ENCODE assay signal across 31 mouse cellular contexts in genomic region chr10:107698716-107699115, GRCm38 (mm10). TPM values are rescaled to one million over a fixed set of nuclear protein-coding genes. Genes with fewer than 3 reads are reported as not detected.
"Had no signal": no experiment of that assay in that cellular context is flagged by ENCODE, and none has a peak within 500 bp of the region (broad histone marks: within the 10 kb centered on the region; RNA-seq: fewer than 3 reads in every experiment).

No protein-coding gene starts in this region.

- H3K36me3 ChIP-seq: limb, embryonic 10.5 days; limb, embryonic 12.5 days; limb, embryonic 13.5 days; limb, embryonic 15.5 days; liver, embryonic 12.5 days; liver, embryonic 13.5 days; liver, embryonic 15.5 days; lung, embryonic 15.5 days; midbrain, embryonic 10.5 days; midbrain, embryonic 12.5 days; midbrain, embryonic 13.5 days; midbrain, embryonic 15.5 days; neural tube, embryonic 12.5 days had no signal

- H3K4me3 ChIP-seq: left cerebral cortex, adult 2 months; limb, embryonic 10.5 days; limb, embryonic 12.5 days; limb, embryonic 13.5 days; limb, embryonic 15.5 days; liver, embryonic 12.5 days; liver, embryonic 13.5 days; liver, embryonic 15.5 days; lung, embryonic 15.5 days; megakaryocyte, embryonic 14.5 days; midbrain, embryonic 10.5 days; midbrain, embryonic 12.5 days; midbrain, embryonic 13.5 days; midbrain, embryonic 15.5 days; myocyte; neural tube, embryonic 12.5 days had no signal

- DNase-seq: left cerebral cortex, postnatal 4 days; liver; liver, embryonic 13.5 days; liver, postnatal 0 days; lung, adult 18-20 months; lung, embryonic 14.5 days; lung, postnatal 10 days; lung, postnatal 36 days; lung, postnatal 4 days; midbrain, embryonic 14.5 days had no signal

- H3K4me1 ChIP-seq: limb, embryonic 10.5 days; limb, embryonic 12.5 days; limb, embryonic 13.5 days; limb, embryonic 15.5 days; liver, embryonic 12.5 days; liver, embryonic 13.5 days; liver, embryonic 15.5 days; lung, embryonic 15.5 days; megakaryocyte, embryonic 14.5 days; midbrain, embryonic 10.5 days; midbrain, embryonic 12.5 days; midbrain, embryonic 13.5 days; midbrain, embryonic 15.5 days; neural tube, embryonic 12.5 days had no signal

- H3K27me3 ChIP-seq: limb, embryonic 12.5 days; limb, embryonic 13.5 days; limb, embryonic 15.5 days; liver, embryonic 12.5 days; liver, embryonic 13.5 days; liver, embryonic 15.5 days; lung, embryonic 15.5 days; megakaryocyte, embryonic 14.5 days; midbrain, embryonic 12.5 days; midbrain, embryonic 13.5 days; midbrain, embryonic 15.5 days; neural tube, embryonic 12.5 days had no signal

- H3K4me2 ChIP-seq: limb, embryonic 12.5 days; limb, embryonic 13.5 days; limb, embryonic 15.5 days; liver, embryonic 11.5 days; liver, embryonic 12.5 days; liver, embryonic 13.5 days; liver, embryonic 15.5 days; lung, embryonic 14.5 days; lung, embryonic 15.5 days; midbrain, embryonic 11.5 days; midbrain, embryonic 12.5 days; midbrain, embryonic 13.5 days; midbrain, embryonic 15.5 days; neural tube, embryonic 12.5 days had no signal

- H3K9me3 ChIP-seq: limb, embryonic 10.5 days; limb, embryonic 12.5 days; limb, embryonic 13.5 days; limb, embryonic 15.5 days; liver, embryonic 12.5 days; liver, embryonic 13.5 days; liver, embryonic 15.5 days; lung, embryonic 15.5 days; megakaryocyte, embryonic 14.5 days; midbrain, embryonic 10.5 days; midbrain, embryonic 12.5 days; midbrain, embryonic 13.5 days; midbrain, embryonic 15.5 days; neural tube, embryonic 12.5 days had no signal

- H3K9ac ChIP-seq: limb, embryonic 12.5 days; limb, embryonic 13.5 days; limb, embryonic 15.5 days; liver, embryonic 12.5 days; liver, embryonic 13.5 days; liver, embryonic 14.5 days; liver, embryonic 15.5 days; liver, postnatal 0 days; lung, embryonic 14.5 days; lung, embryonic 15.5 days; midbrain, embryonic 12.5 days; midbrain, embryonic 13.5 days; midbrain, embryonic 15.5 days; neural tube, embryonic 12.5 days had no signal

- H3K27ac ChIP-seq: left cerebral cortex, adult 2 months; limb, embryonic 10.5 days; limb, embryonic 12.5 days; limb, embryonic 13.5 days; limb, embryonic 15.5 days; liver, embryonic 12.5 days; liver, embryonic 13.5 days; liver, embryonic 14.5 days; liver, embryonic 15.5 days; lung, embryonic 15.5 days; macrophage; midbrain, embryonic 10.5 days; midbrain, embryonic 12.5 days; midbrain, embryonic 13.5 days; midbrain, embryonic 15.5 days; neural tube, embryonic 12.5 days had no signal

- ATAC-seq: liver, embryonic 12.5 days; liver, postnatal 0 days; midbrain, embryonic 13.5 days; midbrain, embryonic 15.5 days; midbrain, embryonic 16.5 days had no signal

RNA-seq across cellular contexts. Expression of gene Ptprq, which starts 21.1 kb away (rescaled TPM):
- polyA plus RNA-seq: liver, adult 2 months; liver, embryonic 11.5 days; liver, embryonic 13.5 days; liver, embryonic 15.5 days; liver, postnatal 0 days; macrophage; midbrain, embryonic 10.5 days had no signal
